Mouse (Mus musculus): ENCODE data around the gene Rgl1. TPM values are rescaled to one million over a fixed set of nuclear protein-coding genes. Genes with fewer than 3 reads are reported as not detected.

Rgl1 gene
- polyA plus RNA-seq, 1 experiment = 55.6 TPM

- no peak for TF ChIP-seq POLR2A (IDR thresholded peaks at IDR 0.05; ENCODE audit: extremely low read depth, insufficient read depth, low read length)
- Histone ChIP-seq H3K27ac (ENCODE audit: insufficient read depth, low read length) (no peak overlapping the region), H3K4me3 (ENCODE audit: insufficient read depth, low read length) (no peak overlapping the region), H3K4me1 (ENCODE audit: control insufficient read depth, insufficient read depth, low read length) (peaks cover 4% of the 10 kb centered on the region)
Observed at GRCm38 (mm10) chr1:152615987-152616776, 150.0 kb downstream of the Rgl1 start.

- TF ChIP-seq CTCF (IDR thresholded peaks at IDR 0.05; ENCODE audit: extremely low read depth, insufficient read depth, low read length) (no peak), POLR2A (IDR thresholded peaks at IDR 0.05; ENCODE audit: extremely low read depth, insufficient read depth, low read length) (no peak)
- Histone ChIP-seq H3K27ac (ENCODE audit: insufficient read depth, low read length) (no peak overlapping the region), H3K4me1 (ENCODE audit: control insufficient read depth, insufficient read depth, low read length) (peaks cover 9% of the 10 kb centered on the region), H3K4me3 (ENCODE audit: insufficient read depth, low read length) (no peak overlapping the region)
Observed at GRCm38 (mm10) chr1:152614743-152615380, 151.3 kb downstream of the Rgl1 start.

DNA sequence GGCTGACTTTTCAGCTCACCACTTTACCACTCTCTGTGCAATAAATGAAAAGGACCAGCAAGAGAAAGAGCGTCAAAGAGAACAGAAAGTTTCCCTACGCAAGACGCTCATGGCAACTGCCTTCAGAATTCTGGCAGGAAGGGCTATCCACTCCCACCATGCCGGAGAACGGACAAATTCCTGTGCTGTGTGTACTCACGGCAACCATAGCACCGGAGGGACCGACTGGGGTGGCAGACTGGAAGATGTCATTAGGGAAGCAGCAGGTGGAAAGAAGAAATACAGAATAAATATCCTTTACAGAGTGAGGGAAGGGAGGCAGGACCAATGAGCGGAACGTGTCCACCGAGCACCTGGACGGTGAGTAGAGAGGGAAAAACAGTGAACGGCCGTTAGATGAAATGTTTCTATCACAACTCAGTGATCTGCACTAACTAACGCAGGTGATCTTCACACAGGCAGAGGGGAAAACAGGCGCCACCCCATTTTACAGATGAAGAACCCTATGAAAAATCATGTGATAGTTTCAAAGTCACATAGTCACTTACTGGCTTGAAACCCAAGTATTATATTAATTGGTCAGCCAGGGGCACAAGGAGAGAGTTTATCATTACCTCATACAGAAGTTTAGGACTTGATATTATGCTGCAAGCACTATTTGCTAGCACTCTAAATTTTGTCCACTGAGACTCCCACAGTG lies 152.8 kb downstream of the Rgl1 start:
- no peak overlapping the region for H3K27ac ChIP-seq (ENCODE audit: insufficient read depth, low read length)
- TF ChIP-seq POLR2A (IDR thresholded peaks at IDR 0.05; ENCODE audit: extremely low read depth, insufficient read depth, low read length) = no peak
- TF ChIP-seq CTCF (IDR thresholded peaks at IDR 0.05; ENCODE audit: extremely low read depth, insufficient read depth, low read length) = no peak
- peaks cover 9% of the 10 kb centered on the region for H3K4me1 ChIP-seq (ENCODE audit: control insufficient read depth, insufficient read depth, low read length)
- no peak overlapping the region for H3K4me3 ChIP-seq (ENCODE audit: insufficient read depth, low read length)

- Histone ChIP-seq H3K4me3 (ENCODE audit: insufficient read depth, low read length) (no peak overlapping the region), H3K27ac (ENCODE audit: insufficient read depth, low read length) (no peak overlapping the region), H3K4me1 (ENCODE audit: control insufficient read depth, insufficient read depth, low read length) (peaks cover 9% of the 10 kb centered on the region)
- TF ChIP-seq POLR2A (IDR thresholded peaks at IDR 0.05; ENCODE audit: extremely low read depth, insufficient read depth, low read length) = no peak
- TF ChIP-seq CTCF (IDR thresholded peaks at IDR 0.05; ENCODE audit: extremely low read depth, insufficient read depth, low read length) = no peak
Observed at GRCm38 (mm10) chr1:152612535-152613157, 153.5 kb downstream of the Rgl1 start.

- no peak for TF ChIP-seq CTCF (IDR thresholded peaks at IDR 0.05; ENCODE audit: extremely low read depth, insufficient read depth, low read length)
- no peak for TF ChIP-seq POLR2A (IDR thresholded peaks at IDR 0.05; ENCODE audit: extremely low read depth, insufficient read depth, low read length)
- H3K4me3 ChIP-seq (ENCODE audit: insufficient read depth, low read length) = no peak overlapping the region
- no peak overlapping the region for H3K27ac ChIP-seq (ENCODE audit: insufficient read depth, low read length)
- H3K4me1 ChIP-seq (ENCODE audit: control insufficient read depth, insufficient read depth, low read length) = peaks cover 11% of the 10 kb centered on the region
Observed at GRCm38 (mm10) chr1:152609547-152609946, 156.6 kb downstream of the Rgl1 start.

GRCm38 (mm10) chr1:152609006-152609405 lies 157.1 kb downstream of the Rgl1 start:
- Histone ChIP-seq H3K4me3 (ENCODE audit: insufficient read depth, low read length) (no peak overlapping the region), H3K27ac (ENCODE audit: insufficient read depth, low read length) (no peak overlapping the region), H3K4me1 (ENCODE audit: control insufficient read depth, insufficient read depth, low read length) (peaks cover 11% of the 10 kb centered on the region)
- TF ChIP-seq POLR2A (IDR thresholded peaks at IDR 0.05; ENCODE audit: extremely low read depth, insufficient read depth, low read length) = no peak
- TF ChIP-seq CTCF (IDR thresholded peaks at IDR 0.05; ENCODE audit: extremely low read depth, insufficient read depth, low read length) = no peak

- Histone ChIP-seq H3K4me1 (ENCODE audit: control insufficient read depth, insufficient read depth, low read length) (peaks cover 13% of the 10 kb centered on the region), H3K27ac (ENCODE audit: insufficient read depth, low read length) (no peak overlapping the region), H3K4me3 (ENCODE audit: insufficient read depth, low read length) (no peak overlapping the region)
- TF ChIP-seq POLR2A (IDR thresholded peaks at IDR 0.05; ENCODE audit: extremely low read depth, insufficient read depth, low read length) = no peak
- no peak for TF ChIP-seq CTCF (IDR thresholded peaks at IDR 0.05; ENCODE audit: extremely low read depth, insufficient read depth, low read length)
Observed at GRCm38 (mm10) chr1:152607765-152608164, 158.4 kb downstream of the Rgl1 start.

GRCm38 (mm10) chr1:152606727-152607126 lies 159.4 kb downstream of the Rgl1 start:
- H3K4me1 ChIP-seq (ENCODE audit: control insufficient read depth, insufficient read depth, low read length) = peaks cover 11% of the 10 kb centered on the region
- no peak overlapping the region for H3K4me3 ChIP-seq (ENCODE audit: insufficient read depth, low read length)
- no peak for TF ChIP-seq CTCF (IDR thresholded peaks at IDR 0.05; ENCODE audit: extremely low read depth, insufficient read depth, low read length)
- TF ChIP-seq POLR2A (IDR thresholded peaks at IDR 0.05; ENCODE audit: extremely low read depth, insufficient read depth, low read length) = no peak
- H3K27ac ChIP-seq (ENCODE audit: insufficient read depth, low read length) = no peak overlapping the region

DNA sequence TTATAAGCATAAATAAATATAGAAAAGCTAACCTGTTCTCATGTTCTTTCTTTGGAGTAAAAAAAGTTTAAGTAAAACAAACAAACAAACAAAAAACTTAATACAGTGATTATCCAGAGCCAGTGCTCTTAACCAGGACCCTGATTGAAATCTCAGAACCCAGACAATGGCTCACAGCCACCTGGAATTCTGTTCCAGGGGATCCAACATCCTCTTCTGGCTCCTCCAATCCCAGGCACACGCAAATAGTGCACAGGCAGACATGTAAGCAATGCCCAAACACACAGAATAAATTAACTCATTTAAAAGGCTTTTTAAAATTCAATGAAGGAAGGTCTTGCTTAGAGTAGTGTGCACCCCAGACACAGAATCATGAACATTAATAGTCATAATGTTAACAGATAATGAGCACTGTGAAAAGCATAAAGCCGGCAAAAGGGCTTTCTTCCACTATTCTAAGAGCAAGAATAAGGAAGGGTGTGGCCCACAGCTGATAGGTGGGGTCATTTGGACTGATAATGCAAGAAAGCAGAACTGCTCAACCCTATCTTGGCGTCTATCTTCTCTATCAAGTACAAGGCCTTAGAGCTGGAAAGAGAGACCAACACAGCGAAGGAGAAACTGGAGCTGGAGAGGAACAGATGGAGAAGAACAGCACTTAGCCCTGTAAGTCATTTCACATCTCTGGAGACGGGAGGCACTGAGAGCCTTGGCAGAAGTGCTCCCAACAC lies 160.1 kb downstream of the Rgl1 start:
- Histone ChIP-seq H3K27ac (ENCODE audit: insufficient read depth, low read length) (no peak overlapping the region), H3K4me1 (ENCODE audit: control insufficient read depth, insufficient read depth, low read length) (peaks cover 11% of the 10 kb centered on the region), H3K4me3 (ENCODE audit: insufficient read depth, low read length) (no peak overlapping the region)
- no peak for TF ChIP-seq POLR2A (IDR thresholded peaks at IDR 0.05; ENCODE audit: extremely low read depth, insufficient read depth, low read length)
- TF ChIP-seq CTCF (IDR thresholded peaks at IDR 0.05; ENCODE audit: extremely low read depth, insufficient read depth, low read length) = no peak
